Mouse (Mus musculus): Measurements from ENCODE around the gene Olfr148.

Olfr148 gene

GRCm38 (mm10) chr9:39610355-39610754 lies at the start of gene Olfr148:
Gene Olfr148 (plus strand): TSS chr9:39610655.
- DNase-seq (ENCODE audit: low read depth) = no peak

GRCm38 (mm10) chr9:39575469-39575868 lies 35.0 kb upstream of the Olfr148 start, which contains the start of gene Olfr959:
Gene Olfr959 (minus strand): TSS chr9:39575569.
- no peak for DNase-seq (ENCODE audit: low read depth)

GRCm38 (mm10) chr9:39577050-39577449 lies 33.4 kb upstream of the Olfr148 start:
- no peak for DNase-seq (ENCODE audit: low read depth)

GRCm38 (mm10) chr9:39602536-39603332 lies 7.7 kb upstream of the Olfr148 start:
- DNase-seq (ENCODE audit: low read depth) = no peak

- DNase-seq (ENCODE audit: low read depth) = no peak
Observed at GRCm38 (mm10) chr9:39603333-39603845, 7.1 kb upstream of the Olfr148 start.

GRCm38 (mm10) chr9:39603999-39604453 lies 6.4 kb upstream of the Olfr148 start, which contains the start of gene AW551984:
Gene AW551984 (minus strand): TSS chr9:39604403.
- DNase-seq (ENCODE audit: low read depth) = no peak

GRCm38 (mm10) chr9:39608497-39608896 lies 2.0 kb upstream of the Olfr148 start:
- no peak for DNase-seq (ENCODE audit: low read depth)

GRCm38 (mm10) chr9:39611953-39612352 lies 1.5 kb downstream of the Olfr148 start:
- DNase-seq (ENCODE audit: low read depth) = no peak

GRCm38 (mm10) chr9:39621073-39621472 lies 10.6 kb downstream of the Olfr148 start, which contains the start of gene Olfr960:
Gene Olfr960 (plus strand): TSS chr9:39621373.
- DNase-seq (ENCODE audit: low read depth) = no peak

- no peak for DNase-seq (ENCODE audit: low read depth)
Observed at GRCm38 (mm10) chr9:39623783-39624182, 13.3 kb downstream of the Olfr148 start.

GRCm38 (mm10) chr9:39624711-39625110 lies 14.3 kb downstream of the Olfr148 start:
- DNase-seq (ENCODE audit: low read depth) = no peak

- DNase-seq (ENCODE audit: low read depth) = no peak
Observed at GRCm38 (mm10) chr9:39629069-39629468, 18.6 kb downstream of the Olfr148 start.

GRCm38 (mm10) chr9:39633913-39634594 lies 23.6 kb downstream of the Olfr148 start:
- no peak for DNase-seq (ENCODE audit: low read depth)

GRCm38 (mm10) chr9:39644785-39645184 lies 34.3 kb downstream of the Olfr148 start, which contains the start of gene Olfr961:
Gene Olfr961 (plus strand): TSS chr9:39645085.
- no peak for DNase-seq (ENCODE audit: low read depth)

- no peak for DNase-seq (ENCODE audit: low read depth)
Observed at GRCm38 (mm10) chr9:39647382-39647781, 36.9 kb downstream of the Olfr148 start.

- no peak for DNase-seq (ENCODE audit: low read depth)
Observed at GRCm38 (mm10) chr9:39654756-39655396, 44.4 kb downstream of the Olfr148 start.

Measured in naive thymus-derived CD4-positive, alpha-beta T cell, adult 2 months (primary cell).